33 mouse cellular contexts compared by ENCODE assay signal in the genomic region with DNA sequence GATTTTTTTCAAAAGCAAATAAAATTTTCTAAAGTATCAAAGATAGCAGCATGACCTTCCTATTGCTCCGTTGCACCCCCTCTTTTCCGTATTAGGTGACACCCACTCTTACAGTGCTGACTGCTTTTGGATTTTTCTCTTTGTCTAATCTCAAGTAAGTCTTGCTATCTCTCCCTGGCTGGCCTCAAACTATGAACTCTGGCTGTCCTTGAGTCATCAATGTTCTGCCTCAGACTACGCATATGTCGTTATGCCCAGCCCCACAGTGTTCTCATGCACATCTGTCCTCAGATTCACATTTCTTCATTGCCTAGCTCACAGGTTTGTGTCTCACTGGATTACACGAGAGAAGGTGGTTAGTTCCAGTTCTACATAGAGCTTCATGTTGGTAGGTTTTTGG. TPM values are rescaled to one million over a fixed set of nuclear protein-coding genes. Genes with fewer than 3 reads are reported as not detected.
DNase-seq lines count a peak whose midpoint lies in the region; ATAC-seq and TF ChIP-seq lines count a peak whose summit lies in the region.
"Had no signal": no experiment of that assay in that cellular context is flagged by ENCODE, and none has a peak within 500 bp of the region (broad histone marks: within the 10 kb centered on the region; RNA-seq: fewer than 3 reads in every experiment).

No protein-coding gene starts in this region.

- peak overlapping the region; percentile 16; the same call in 1 of the 2 replicates for H3K4me2 ChIP-seq in heart, embryonic 11.5 days
- peak overlapping the region; percentile 45 for H3K4me2 ChIP-seq in liver, embryonic 15.5 days
- H3K4me2 ChIP-seq: embryonic facial prominence, embryonic 13.5 days; forebrain, embryonic 15.5 days; heart, embryonic 15.5 days; hindbrain, embryonic 15.5 days; kidney, embryonic 15.5 days; limb, embryonic 15.5 days; lung, embryonic 15.5 days; midbrain, embryonic 11.5 days; stomach, embryonic 15.5 days had no signal

- H3K4me3 ChIP-seq in heart, embryonic 11.5 days (ENCODE audit: low read depth, low read length) = no peak overlapping the region
- peak overlapping the region; percentile 48; the same call in 1 of the 2 replicates for H3K4me3 ChIP-seq in G1E (ENCODE audit: low read depth, low read length)
- H3K4me3 ChIP-seq in liver, embryonic 15.5 days (replicated peaks) = no peak overlapping the region; the same call in 1 of the 2 replicates
- H3K4me3 ChIP-seq: embryonic facial prominence, embryonic 13.5 days; forebrain, embryonic 10.5 days; forebrain, embryonic 15.5 days; gastrocnemius, adult 2 months; heart, embryonic 15.5 days; hindbrain, embryonic 15.5 days; kidney, embryonic 15.5 days; limb, embryonic 10.5 days; limb, embryonic 15.5 days; lung, embryonic 15.5 days; neural tube, embryonic 13.5 days; stomach, embryonic 15.5 days had no signal

- no peaks in the 10 kb centered on the region for H3K9me3 ChIP-seq in heart, embryonic 11.5 days (replicated peaks; ENCODE audit: control insufficient read depth, low read length)
- no peaks in the 10 kb centered on the region for H3K9me3 ChIP-seq in G1E (replicated peaks)
- H3K9me3 ChIP-seq in liver, embryonic 15.5 days (replicated peaks) = no peaks in the 10 kb centered on the region
- H3K9me3 ChIP-seq: embryonic facial prominence, embryonic 13.5 days; forebrain, embryonic 10.5 days; forebrain, embryonic 15.5 days; heart, embryonic 15.5 days; hindbrain, embryonic 15.5 days; kidney, embryonic 15.5 days; limb, embryonic 10.5 days; limb, embryonic 15.5 days; lung, embryonic 15.5 days; neural tube, embryonic 13.5 days; stomach, embryonic 15.5 days had no signal

- peaks cover 30% of the 10 kb centered on the region for H3K4me1 ChIP-seq in heart, embryonic 11.5 days (ENCODE audit: control insufficient read depth, insufficient read depth, low read length)
- peaks cover 86% of the 10 kb centered on the region for H3K4me1 ChIP-seq in G1E (ENCODE audit: insufficient read depth, low read depth, low read length)
- peaks cover 77% of the 10 kb centered on the region for H3K4me1 ChIP-seq in liver, embryonic 15.5 days (replicated peaks)

- no peak overlapping the region for H3K9ac ChIP-seq in heart, embryonic 11.5 days (ENCODE audit: low read depth, low read length)
- H3K9ac ChIP-seq in liver, embryonic 15.5 days = no peak overlapping the region
- H3K9ac ChIP-seq: forebrain, embryonic 15.5 days; heart, embryonic 15.5 days; hindbrain, embryonic 15.5 days; kidney, embryonic 15.5 days; limb, embryonic 15.5 days; lung, embryonic 15.5 days; neural tube, embryonic 13.5 days; stomach, embryonic 15.5 days had no signal

- no peak for DNase-seq in heart, postnatal 4 days
- DNase-seq in G1E (ENCODE audit: low spot score) (no peak), liver (peak; percentile 44)
- DNase-seq in frontal cortex, postnatal 14 days (ENCODE audit: low spot score in 2 of 2) = no peak
- no peak for DNase-seq in thymus, postnatal 36 days
- no peak for DNase-seq in testis, postnatal 10 days (ENCODE audit: low spot score)
- DNase-seq: cerebellum, adult 11-12 months; cerebellum, postnatal 10 days; gastrocnemius, adult 2 months; gastrocnemius, postnatal 36 days; heart, adult 18-20 months; heart, postnatal 36 days; kidney, adult 11 months; kidney, postnatal 25 days; thymus, postnatal 25 days had no signal

- ATAC-seq in heart, embryonic 11.5 days (replicated peaks; ENCODE audit: insufficient number of reproducible peaks, low FRiP score, low TSS enrichment) = no peak
- no peak for ATAC-seq in G1E (ENCODE audit: extremely low read depth, insufficient number of reproducible peaks, low FRiP score, poor library complexity, severe bottlenecking)
- ATAC-seq in liver, embryonic 15.5 days (ENCODE audit: insufficient read depth) = peak; percentile 23; the same call in 1 of the 2 replicates
- ATAC-seq: forebrain, embryonic 15.5 days; inflammation-experienced regulatory T-cells, adult 6 months had no signal

- 45% methylated on average over 5 of the region's 5 CpGs for WGBS in heart, embryonic 11.5 days (ENCODE audit: insufficient replicate concordance)
- 28% methylated on average over 5 of the region's 5 CpGs for WGBS in liver, embryonic 15.5 days (ENCODE audit: insufficient replicate concordance)

- no peak overlapping the region for H3K27ac ChIP-seq in heart, embryonic 11.5 days (ENCODE audit: low read depth, low read length)
- peak overlapping the region; percentile 73 for H3K27ac ChIP-seq in liver, embryonic 15.5 days (replicated peaks)
- H3K27ac ChIP-seq: embryonic facial prominence, embryonic 13.5 days; forebrain, embryonic 10.5 days; forebrain, embryonic 15.5 days; gastrocnemius, adult 2 months; heart, embryonic 15.5 days; hindbrain, embryonic 15.5 days; kidney, embryonic 15.5 days; limb, embryonic 10.5 days; limb, embryonic 15.5 days; lung, embryonic 15.5 days; neural tube, embryonic 13.5 days; stomach, embryonic 15.5 days had no signal

- peaks cover 7% of the 10 kb centered on the region; the same call in 1 of the 2 replicates for H3K36me3 ChIP-seq in heart, embryonic 11.5 days (ENCODE audit: control insufficient read depth, insufficient read depth, low read length)
- H3K36me3 ChIP-seq in G1E (replicated peaks) = peaks cover 26% of the 10 kb centered on the region
- H3K36me3 ChIP-seq in liver, embryonic 15.5 days (replicated peaks) = peaks cover 9% of the 10 kb centered on the region

- TF ChIP-seq CTCF in G1E (IDR thresholded peaks at IDR 0.05; ENCODE audit: low read depth, low read length) = no peak

- H3K27me3 ChIP-seq in heart, embryonic 11.5 days (ENCODE audit: control insufficient read depth, insufficient read depth, low read length) = no peaks in the 10 kb centered on the region
- H3K27me3 ChIP-seq in G1E (ENCODE audit: insufficient read depth, low read length) = no peaks in the 10 kb centered on the region
- no peaks in the 10 kb centered on the region for H3K27me3 ChIP-seq in liver, embryonic 15.5 days
- H3K27me3 ChIP-seq: embryonic facial prominence, embryonic 13.5 days; forebrain, embryonic 15.5 days; heart, embryonic 15.5 days; hindbrain, embryonic 15.5 days; kidney, embryonic 15.5 days; limb, embryonic 15.5 days; lung, embryonic 15.5 days; neural tube, embryonic 13.5 days; stomach, embryonic 15.5 days had no signal

RNA-seq across cellular contexts. Expression of a gene that starts 3.5 kb away (rescaled TPM):
- 21.4 and 22.8 TPM in 2 replicates for polyA plus RNA-seq in heart, embryonic 11.5 days (2014; fragmentation: Nextera tagmentation; extraction: Ambion mirVana)
- total RNA-seq in heart, postnatal 4 days (2021) = 10 to 100 TPM; 27.6 to 28.7 TPM
- total RNA-seq in G1E (2014; fragmentation: Nextera tagmentation) = 49.8 and 53.3 TPM in 2 replicates
- 9.8 TPM in 2 replicates for total RNA-seq in G1E (2017)
- polyA plus RNA-seq in G1E (2012) = 39.0 and 50.6 TPM in 2 replicates
- polyA plus RNA-seq in liver, embryonic 15.5 days (2015; fragmentation: Nextera tagmentation; extraction: Ambion mirVana) = 8.6 TPM in 2 replicates

RNA-seq across cellular contexts. Expression of a gene that starts 25.9 kb away (rescaled TPM):
- polyA plus RNA-seq in heart, embryonic 11.5 days (2014; fragmentation: Nextera tagmentation; extraction: Ambion mirVana) = 224 and 239 TPM in 2 replicates
- total RNA-seq in heart, postnatal 4 days (2021) = 100 to 1,000 TPM; 136 to 139 TPM
- total RNA-seq in G1E (2014; fragmentation: Nextera tagmentation) = 161 and 175 TPM in 2 replicates
- total RNA-seq in G1E (2017) = 233 and 253 TPM in 2 replicates
- 273 and 421 TPM in 2 replicates for polyA plus RNA-seq in G1E (2012)
- polyA plus RNA-seq in liver, embryonic 15.5 days (2015; fragmentation: Nextera tagmentation; extraction: Ambion mirVana) = 113 and 114 TPM in 2 replicates

RNA-seq across cellular contexts. Expression of a gene that starts 28.7 kb away (rescaled TPM):
- 3.8 and 4.8 TPM in 2 replicates for polyA plus RNA-seq in heart, embryonic 11.5 days (2014; fragmentation: Nextera tagmentation; extraction: Ambion mirVana)
- total RNA-seq in heart, postnatal 4 days (2021) = 1 to 10 TPM; 7.4 to 9.3 TPM
- total RNA-seq in G1E (2014; fragmentation: Nextera tagmentation) (not detected in 2 replicates), G1E (2017) (0.16 TPM in 1 of 2 replicates, not detected in the other)
- polyA plus RNA-seq in G1E (2012) = not detected in 2 replicates
- 0.06 and 0.09 TPM in 2 replicates for polyA plus RNA-seq in liver, embryonic 15.5 days (2015; fragmentation: Nextera tagmentation; extraction: Ambion mirVana)
- total RNA-seq: common myeloid progenitor, adult 5-6 weeks; megakaryocyte progenitor cell, adult 5-6 weeks had no signal
- polyA plus RNA-seq: small intestine, adult 2 months had no signal
